Mouse (Mus musculus): Measurements from ENCODE around the gene Wsb2. TPM values are rescaled to one million over a fixed set of nuclear protein-coding genes. Genes with fewer than 3 reads are reported as not detected.

The Wsb2 gene
- polyA plus RNA-seq, 1 experiment from 2014 or later: 75.4 TPM

DNA sequence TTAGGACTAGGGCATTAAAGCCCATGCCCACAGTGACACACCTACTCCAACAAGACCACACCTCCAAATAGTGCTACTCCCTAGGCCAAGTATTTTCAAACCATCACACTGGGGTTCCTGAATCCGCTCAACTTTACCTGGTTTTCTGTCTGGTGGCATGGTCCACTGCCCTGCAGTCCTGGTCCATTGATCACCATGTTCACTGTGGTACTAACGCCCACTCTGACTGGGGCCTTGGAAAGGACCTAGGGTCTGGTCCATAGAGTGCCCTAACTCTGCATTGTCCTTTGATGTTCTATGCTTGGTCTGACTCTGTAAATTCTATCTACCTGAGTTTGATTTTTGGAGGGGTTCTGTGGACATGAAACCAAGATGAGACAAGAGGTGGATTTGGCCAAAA is 9.3 kb upstream of the Wsb2 start:
- 89% methylated on average over 2 of the region's 2 CpGs for WGBS
- 0 out of 2 replicates have a peak, but pooled peaks have one; percentile 36 for ATAC-seq (replicated peaks; ENCODE audit: low FRiP score)
- 0 out of 2 replicates have a peak overlapping the region, but pooled peaks have one; percentile 24 for H3K4me2 ChIP-seq (ENCODE audit: low read depth, low read length, severe bottlenecking)
- no peak for DNase-seq (ENCODE audit: low spot score)
- no peaks in the 10 kb centered on the region for H3K4me1 ChIP-seq (replicated peaks; ENCODE audit: control insufficient read depth, insufficient read depth, low read length)
- no peaks in the 10 kb centered on the region for H3K36me3 ChIP-seq (ENCODE audit: control insufficient read depth, insufficient read depth, low read length)
- no peaks in the 10 kb centered on the region for H3K27me3 ChIP-seq (ENCODE audit: control insufficient read depth, insufficient read depth, low read length)
- no peak overlapping the region for H3K4me3 ChIP-seq (ENCODE audit: low read depth, low read length)
- no peaks in the 10 kb centered on the region for H3K9me3 ChIP-seq (ENCODE audit: control insufficient read depth, low read length)
- no peak overlapping the region for H3K27ac ChIP-seq (ENCODE audit: low read depth, low read length)
- no peak overlapping the region for H3K9ac ChIP-seq (ENCODE audit: low read length)

DNA sequence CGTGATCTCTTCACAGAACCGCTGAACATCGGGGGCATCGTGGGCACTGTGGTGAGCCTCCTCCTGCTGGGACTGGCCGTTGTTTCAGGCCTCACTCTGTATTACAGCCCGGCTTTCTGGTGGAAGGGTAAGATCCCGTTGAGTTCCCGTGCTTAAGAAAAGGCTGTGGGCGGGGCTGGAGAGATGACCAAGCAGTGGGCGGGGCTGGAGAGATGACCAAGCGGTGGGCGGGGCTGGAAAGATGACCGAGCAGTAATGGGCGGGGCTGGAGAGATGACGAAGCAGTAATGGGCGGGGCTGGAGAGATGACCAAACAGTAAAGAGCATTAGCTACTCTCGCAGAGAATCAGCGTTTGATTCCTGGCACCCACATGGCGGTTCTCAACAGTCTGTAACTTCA is 8.8 kb upstream of the Wsb2 start:
- Histone ChIP-seq H3K27me3 (ENCODE audit: control insufficient read depth, insufficient read depth, low read length) (no peaks in the 10 kb centered on the region), H3K9me3 (ENCODE audit: control insufficient read depth, low read length) (no peaks in the 10 kb centered on the region), H3K36me3 (ENCODE audit: control insufficient read depth, insufficient read depth, low read length) (no peaks in the 10 kb centered on the region), H3K4me1 (replicated peaks; ENCODE audit: control insufficient read depth, insufficient read depth, low read length) (no peaks in the 10 kb centered on the region), H3K9ac (ENCODE audit: low read length) (no peak overlapping the region), H3K4me3 (ENCODE audit: low read depth, low read length) (no peak overlapping the region), H3K27ac (ENCODE audit: low read depth, low read length) (no peak overlapping the region), H3K4me2 (ENCODE audit: low read depth, low read length, severe bottlenecking) (0 out of 2 replicates have a peak overlapping the region, but pooled peaks have one; percentile 24)
- ATAC-seq (replicated peaks; ENCODE audit: low FRiP score): peak; percentile 58; the same call in 1 of the 2 replicates
- peak; percentile 89 for DNase-seq (ENCODE audit: low spot score)
- WGBS: 23% methylated on average over 19 of the region's 19 CpGs

DNA sequence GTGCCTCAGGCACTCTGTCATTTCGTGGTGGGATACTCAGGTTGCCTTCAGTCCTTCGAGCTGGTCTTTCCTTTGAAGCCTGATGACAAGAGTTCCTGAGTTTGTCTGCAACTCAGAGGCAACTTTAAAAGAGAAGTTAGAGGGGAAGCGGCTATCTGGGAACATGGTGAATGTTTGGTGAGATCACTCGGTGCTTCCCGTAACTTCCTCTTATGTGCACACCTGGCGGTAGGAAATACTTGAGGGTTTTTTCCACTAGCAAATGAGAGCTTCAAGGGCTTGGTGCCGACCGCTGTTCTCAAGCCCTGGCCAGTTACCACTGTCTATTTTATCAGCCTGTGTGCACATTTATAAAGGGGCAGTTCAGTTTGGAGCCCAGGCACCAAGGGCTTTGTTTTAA is 3.0 kb upstream of the Wsb2 start:
- ATAC-seq (replicated peaks; ENCODE audit: low FRiP score) (no peak), DNase-seq (ENCODE audit: low spot score) (no peak)
- H3K27ac ChIP-seq (ENCODE audit: low read depth, low read length): no peak overlapping the region
- peaks cover 2% of the 10 kb centered on the region; the same call in 1 of the 2 replicates for H3K4me1 ChIP-seq (replicated peaks; ENCODE audit: control insufficient read depth, insufficient read depth, low read length)
- H3K9me3 ChIP-seq (ENCODE audit: control insufficient read depth, low read length): no peaks in the 10 kb centered on the region
- no peak overlapping the region for H3K4me2 ChIP-seq (ENCODE audit: low read depth, low read length, severe bottlenecking)
- H3K27me3 ChIP-seq (ENCODE audit: control insufficient read depth, insufficient read depth, low read length): no peaks in the 10 kb centered on the region
- no peak overlapping the region for H3K4me3 ChIP-seq (ENCODE audit: low read depth, low read length)
- H3K9ac ChIP-seq (ENCODE audit: low read length): no peak overlapping the region
- no peaks in the 10 kb centered on the region for H3K36me3 ChIP-seq (ENCODE audit: control insufficient read depth, insufficient read depth, low read length)
- 77% methylated on average over 8 of the region's 8 CpGs for WGBS

DNA sequence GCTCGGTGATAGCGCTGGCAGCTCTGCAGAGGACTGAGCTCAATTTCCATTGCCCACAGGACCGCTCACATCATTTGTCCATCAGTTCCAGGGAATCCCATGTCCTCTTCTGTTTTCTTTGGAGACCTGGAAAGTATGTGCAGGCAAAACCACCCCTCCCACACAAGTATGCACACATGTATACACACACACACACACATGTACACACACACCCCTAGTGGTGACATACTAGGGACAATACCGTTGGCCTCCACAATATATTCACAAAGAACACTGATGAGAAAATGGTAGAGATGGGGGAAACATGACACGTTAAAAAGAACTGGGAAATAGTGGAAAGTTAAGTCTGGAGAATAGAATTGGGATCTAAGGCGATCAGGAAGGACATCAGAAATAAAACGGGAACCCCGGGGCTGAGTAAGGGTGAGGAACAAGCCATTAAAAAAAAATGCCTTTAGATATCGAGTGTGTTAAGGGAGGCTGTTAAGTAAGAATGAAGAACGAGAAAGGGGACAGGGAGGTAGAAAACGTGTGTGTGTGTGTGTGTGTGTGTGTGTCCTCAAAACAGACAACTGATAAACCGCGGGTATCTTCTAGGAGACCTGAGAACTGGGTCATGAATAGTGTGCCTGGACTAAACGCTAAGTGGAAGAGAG is 1.3 kb upstream of the Wsb2 start:
- Histone ChIP-seq H3K36me3 (ENCODE audit: control insufficient read depth, insufficient read depth, low read length) (no peaks in the 10 kb centered on the region), H3K27ac (ENCODE audit: low read depth, low read length) (no peak overlapping the region), H3K27me3 (ENCODE audit: control insufficient read depth, insufficient read depth, low read length) (no peaks in the 10 kb centered on the region), H3K4me3 (ENCODE audit: low read depth, low read length) (no peak overlapping the region), H3K4me1 (replicated peaks; ENCODE audit: control insufficient read depth, insufficient read depth, low read length) (peaks cover 13% of the 10 kb centered on the region; the same call in 1 of the 2 replicates), H3K9me3 (ENCODE audit: control insufficient read depth, low read length) (no peaks in the 10 kb centered on the region), H3K9ac (ENCODE audit: low read length) (no peak overlapping the region), H3K4me2 (ENCODE audit: low read depth, low read length, severe bottlenecking) (no peak overlapping the region)
- no peak for DNase-seq (ENCODE audit: low spot score)
- ATAC-seq (replicated peaks; ENCODE audit: low FRiP score): no peak
- WGBS: 57% methylated on average over 14 of the region's 14 CpGs

DNA sequence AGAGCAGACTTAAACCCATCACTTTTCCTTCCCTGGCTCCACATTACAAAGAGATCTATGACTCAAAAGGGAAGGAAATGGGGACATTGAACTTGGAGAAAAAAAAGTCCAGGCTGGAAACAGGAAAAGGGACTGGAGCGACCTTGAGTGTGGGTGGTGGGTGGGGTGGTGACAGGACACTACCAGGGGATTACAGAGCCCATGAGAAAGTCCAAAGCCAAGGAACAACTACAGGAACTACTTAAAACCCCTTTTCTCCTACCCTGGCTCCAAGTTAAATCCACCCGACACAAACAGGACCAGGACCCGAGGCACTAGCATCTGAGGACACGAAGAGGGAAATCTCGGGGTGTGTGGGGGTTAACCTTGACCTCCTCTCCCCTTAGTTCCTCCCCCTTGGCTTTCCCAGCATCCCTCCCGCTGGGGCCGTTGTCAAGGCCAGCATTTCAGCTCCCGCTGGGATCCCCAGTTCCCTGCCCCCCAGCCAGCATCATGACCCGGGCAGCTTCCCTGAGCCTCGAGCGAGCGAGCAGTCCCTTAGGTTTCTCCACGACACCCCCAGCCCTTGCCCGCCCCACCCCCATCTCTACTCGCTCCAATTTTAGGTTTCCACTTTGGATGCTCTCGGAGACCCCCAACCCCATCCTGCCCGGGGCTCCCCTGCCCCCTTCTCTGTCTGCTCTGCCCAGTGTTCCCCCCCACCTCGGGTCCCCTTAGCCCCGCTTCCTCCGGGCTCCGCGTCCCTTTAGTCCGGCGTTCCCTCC is 557 bp upstream of the Wsb2 start:
- H3K27me3 ChIP-seq (ENCODE audit: control insufficient read depth, insufficient read depth, low read length): no peaks in the 10 kb centered on the region
- peak overlapping the region; percentile 81 for H3K27ac ChIP-seq (ENCODE audit: low read depth, low read length)
- WGBS: 1% methylated on average over 23 of the region's 24 CpGs
- DNase-seq (ENCODE audit: low spot score): peak; percentile 76
- H3K4me2 ChIP-seq (ENCODE audit: low read depth, low read length, severe bottlenecking): peak overlapping the region; percentile 84
- peak overlapping the region; percentile 90 for H3K4me3 ChIP-seq (ENCODE audit: low read depth, low read length)
- peak; percentile 47; the same call in 1 of the 2 replicates for ATAC-seq (replicated peaks; ENCODE audit: low FRiP score)
- peaks cover 19% of the 10 kb centered on the region; the same call in 1 of the 2 replicates for H3K4me1 ChIP-seq (replicated peaks; ENCODE audit: control insufficient read depth, insufficient read depth, low read length)
- no peaks in the 10 kb centered on the region for H3K9me3 ChIP-seq (ENCODE audit: control insufficient read depth, low read length)
- no peaks in the 10 kb centered on the region for H3K36me3 ChIP-seq (ENCODE audit: control insufficient read depth, insufficient read depth, low read length)
- peak overlapping the region; percentile 88 for H3K9ac ChIP-seq (ENCODE audit: low read length)

DNA sequence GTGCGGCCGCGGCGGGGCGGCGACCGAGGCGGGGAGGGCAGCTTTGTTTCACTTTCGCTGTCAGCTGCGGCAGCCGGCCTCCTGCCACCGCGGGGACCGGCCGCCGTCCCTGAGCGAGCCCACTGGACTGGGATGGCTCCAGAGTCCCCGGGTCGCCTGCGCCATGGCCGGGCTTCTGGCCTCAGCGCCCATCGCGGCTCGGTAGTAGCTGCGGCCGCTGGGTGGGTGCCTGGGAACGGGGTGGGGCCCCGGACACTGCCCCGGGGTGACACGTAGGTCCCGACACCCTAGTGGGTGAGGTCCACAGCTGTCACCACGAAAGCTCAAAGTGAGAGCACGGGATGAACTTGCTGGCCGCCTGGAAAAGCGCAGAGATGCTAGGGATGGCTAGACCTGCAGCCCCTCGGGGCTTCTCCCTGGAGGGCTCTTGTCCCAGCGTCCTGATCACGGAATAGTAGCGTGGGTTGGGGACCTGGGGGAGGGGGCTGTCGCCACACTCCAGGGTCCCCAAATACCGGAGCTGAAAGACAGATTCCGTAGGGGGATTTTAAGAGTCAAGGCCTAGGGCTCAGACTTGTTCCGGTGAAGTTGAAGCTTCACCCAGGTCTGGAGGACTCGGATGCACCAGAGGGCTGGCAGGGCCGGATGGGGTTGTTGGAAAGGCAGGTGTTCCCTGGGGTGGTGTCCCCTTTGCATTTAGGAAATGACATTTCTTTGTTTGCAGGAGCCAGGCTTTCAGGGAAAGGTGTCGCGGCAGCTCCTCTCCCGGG is 559 bp downstream of the Wsb2 start:
- no peaks in the 10 kb centered on the region for H3K9me3 ChIP-seq (ENCODE audit: control insufficient read depth, low read length)
- H3K4me3 ChIP-seq (ENCODE audit: low read depth, low read length): peak overlapping the region; percentile 90
- no peaks in the 10 kb centered on the region for H3K27me3 ChIP-seq (ENCODE audit: control insufficient read depth, insufficient read depth, low read length)
- peak overlapping the region; percentile 88 for H3K9ac ChIP-seq (ENCODE audit: low read length)
- H3K36me3 ChIP-seq (ENCODE audit: control insufficient read depth, insufficient read depth, low read length): no peaks in the 10 kb centered on the region
- WGBS: 1% methylated on average over 42 of the region's 49 CpGs
- H3K4me1 ChIP-seq (replicated peaks; ENCODE audit: control insufficient read depth, insufficient read depth, low read length): peaks cover 19% of the 10 kb centered on the region; the same call in 1 of the 2 replicates
- H3K27ac ChIP-seq (ENCODE audit: low read depth, low read length): peak overlapping the region; percentile 81
- peak overlapping the region; percentile 84 for H3K4me2 ChIP-seq (ENCODE audit: low read depth, low read length, severe bottlenecking)
- DNase-seq (ENCODE audit: low spot score) (peak; percentile 59), ATAC-seq (replicated peaks; ENCODE audit: low FRiP score) (peak; percentile 60)

DNA sequence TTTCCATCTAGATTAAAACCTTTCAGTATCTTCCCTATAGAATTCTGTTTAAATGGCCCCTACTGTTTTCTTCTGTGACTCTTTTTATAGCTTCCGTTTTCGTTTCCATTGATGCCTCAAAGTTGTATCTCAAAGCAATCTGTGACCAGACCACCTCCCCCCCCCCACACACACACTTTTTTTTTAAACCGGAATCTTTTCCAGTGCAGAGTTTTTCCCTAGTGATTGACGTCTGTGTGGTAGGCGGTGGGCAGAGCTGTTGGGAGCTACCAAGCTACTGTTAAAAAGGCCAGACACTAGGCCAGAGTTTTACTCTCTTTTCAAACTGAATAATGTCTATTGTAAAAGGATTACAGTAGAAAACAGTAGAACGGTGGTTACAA is 1.1 kb downstream of the Wsb2 start:
- H3K27ac ChIP-seq (ENCODE audit: low read depth, low read length): no peak overlapping the region
- DNase-seq (ENCODE audit: low spot score) (no peak), ATAC-seq (replicated peaks; ENCODE audit: low FRiP score) (no peak)
- peak overlapping the region; percentile 90 for H3K4me3 ChIP-seq (ENCODE audit: low read depth, low read length)
- peaks cover 19% of the 10 kb centered on the region; the same call in 1 of the 2 replicates for H3K4me1 ChIP-seq (replicated peaks; ENCODE audit: control insufficient read depth, insufficient read depth, low read length)
- 11% methylated on average over 6 of the region's 6 CpGs for WGBS
- H3K36me3 ChIP-seq (ENCODE audit: control insufficient read depth, insufficient read depth, low read length): no peaks in the 10 kb centered on the region
- H3K9ac ChIP-seq (ENCODE audit: low read length): peak overlapping the region; percentile 88
- H3K9me3 ChIP-seq (ENCODE audit: control insufficient read depth, low read length): no peaks in the 10 kb centered on the region
- no peaks in the 10 kb centered on the region for H3K27me3 ChIP-seq (ENCODE audit: control insufficient read depth, insufficient read depth, low read length)
- H3K4me2 ChIP-seq (ENCODE audit: low read depth, low read length, severe bottlenecking): peak overlapping the region; percentile 84

DNA sequence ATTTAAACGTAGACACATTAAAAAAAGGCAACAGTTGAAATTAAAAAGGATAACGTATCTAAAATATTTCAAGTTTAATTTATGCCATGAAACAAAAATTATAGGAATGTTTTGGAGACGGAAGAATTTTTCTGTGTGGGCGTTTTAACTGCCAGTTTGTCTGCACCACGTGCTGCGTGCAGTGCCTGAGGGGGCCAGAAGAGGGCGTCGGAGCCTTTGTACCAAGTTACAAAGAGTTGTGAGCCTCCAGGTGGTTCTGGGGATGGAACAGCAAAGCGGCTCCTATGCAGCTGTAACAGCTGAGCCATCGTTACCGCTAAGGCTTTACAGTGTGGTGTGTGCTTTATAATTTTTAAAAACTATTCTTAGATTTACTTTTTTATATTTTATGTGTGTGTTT is 1.6 kb downstream of the Wsb2 start:
- ATAC-seq (replicated peaks; ENCODE audit: low FRiP score) (no peak), DNase-seq (ENCODE audit: low spot score) (peak; percentile 83)
- Histone ChIP-seq H3K36me3 (ENCODE audit: control insufficient read depth, insufficient read depth, low read length) (no peaks in the 10 kb centered on the region), H3K4me1 (replicated peaks; ENCODE audit: control insufficient read depth, insufficient read depth, low read length) (peaks cover 19% of the 10 kb centered on the region; the same call in 1 of the 2 replicates), H3K9ac (ENCODE audit: low read length) (no peak overlapping the region), H3K27ac (ENCODE audit: low read depth, low read length) (no peak overlapping the region), H3K4me3 (ENCODE audit: low read depth, low read length) (no peak overlapping the region), H3K4me2 (ENCODE audit: low read depth, low read length, severe bottlenecking) (no peak overlapping the region), H3K27me3 (ENCODE audit: control insufficient read depth, insufficient read depth, low read length) (no peaks in the 10 kb centered on the region), H3K9me3 (ENCODE audit: control insufficient read depth, low read length) (no peaks in the 10 kb centered on the region)
- 36% methylated on average over 11 of the region's 11 CpGs for WGBS
